Mouse (Mus musculus) kidney, adult 2 months (tissue): Measurements from ENCODE around the gene Tnpo2. TPM values are rescaled to one million over a fixed set of nuclear protein-coding genes. Genes with fewer than 3 reads are reported as not detected.

Source experiments
- DNase-seq: peaks from one replicate; pipeline ENCODE4 v3.0.0; 2021
- H3K27ac ChIP-seq: fragments of 200-500 bp; 2 replicates; pipeline ENCODE4 v1.5.1; 2012; ENCODE audit warnings: low read depth, low read length, control low read depth, inconsistent platforms; ENCODE audit not compliant: insufficient read depth
- H3K27me3 ChIP-seq: fragments of 200-500 bp; replicated peaks from 2 replicates; pipeline ENCODE4 v1.6.1; 2012; ENCODE audit warnings: mild to moderate bottlenecking, moderate library complexity, low read length, inconsistent platforms; ENCODE audit not compliant: control insufficient read depth, insufficient read depth
- H3K36me3 ChIP-seq: fragments of 200-500 bp; 2 replicates; pipeline ENCODE4 v1.6.1; 2012; ENCODE audit warnings: mild to moderate bottlenecking, moderate library complexity, low read length, inconsistent platforms; ENCODE audit not compliant: control insufficient read depth, insufficient read depth
- H3K4me1 ChIP-seq: fragments of 200-500 bp; 2 replicates; pipeline ENCODE4 v1.6.1; 2011; ENCODE audit warnings: low read length; ENCODE audit not compliant: control insufficient read depth, insufficient read depth
- H3K4me3 ChIP-seq: fragments of 200-500 bp; 2 replicates; pipeline ENCODE4 v1.5.1; 2011; ENCODE audit warnings: mild to moderate bottlenecking, low read depth, low read length, control low read depth; ENCODE audit not compliant: insufficient read depth
- CTCF ChIP-seq: fragments of 200-500 bp; conservative IDR thresholded peaks from 2 replicates; pipeline ENCODE4 v1.5.1; 2011; ENCODE audit warnings: low read depth, mild to moderate bottlenecking, control low read depth, low read length, moderate library complexity, mixed read lengths; ENCODE audit not compliant: insufficient read depth, insufficient read length
- POLR2A ChIP-seq: fragments of 200-500 bp; IDR thresholded peaks from one replicate; pipeline ENCODE4 v1.6.1; 2011; ENCODE audit warnings: low read depth, low read length, control low read depth
- WGBS: fragments of 180-500 bp; shearing (Covaris S2); methylation state at CpG from one replicate; pipeline ENCODE4 v1.1.7; 2018; 5-methylcytosine and 5-hydroxymethylcytosine counted together
- polyA plus RNA-seq: library from polyadenylated mRNA; depleted of rRNA; stranded (reverse); fragments of >200 nt; gene quantifications from 2 replicates; pipeline ENCODE4 v1.2.3, GENCODE M21; 2012

The Tnpo2 gene
- polyA plus RNA-seq, 1 experiment: 36.1 TPM

DNA sequence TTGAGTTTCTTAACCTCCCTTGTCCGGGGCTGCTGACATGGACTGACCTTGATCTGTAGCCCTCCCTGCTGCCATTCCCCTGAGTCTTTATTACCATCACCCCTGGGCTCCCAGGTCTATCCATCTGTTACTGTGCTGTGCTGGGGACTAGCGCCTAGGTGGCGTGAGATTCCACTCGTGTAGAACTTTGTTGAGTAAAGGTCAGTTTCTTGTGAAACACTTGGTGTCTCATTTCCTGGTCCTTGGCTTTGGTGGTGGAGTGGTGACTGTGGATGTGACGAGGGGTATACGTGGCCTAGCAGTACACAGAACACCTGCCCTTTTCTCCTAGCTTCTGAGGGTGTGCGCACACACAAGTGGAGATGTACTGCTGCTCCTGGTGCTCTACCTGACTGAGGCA lies 20.7 kb downstream of the Tnpo2 start:
- 72% methylated on average over 7 of the region's 7 CpGs for WGBS
- DNase-seq: no peak
- Histone ChIP-seq H3K27ac (no peak overlapping the region), H3K4me3 (no peak overlapping the region), H3K36me3 (no peaks in the 10 kb centered on the region), H3K27me3 (no peaks in the 10 kb centered on the region), H3K4me1 (peaks cover 5% of the 10 kb centered on the region; the same call in 1 of the 2 replicates)
- TF ChIP-seq CTCF (no peak), POLR2A (no peak)

GRCm38 (mm10) chr8:85059879-85060616 lies 23.3 kb downstream of the Tnpo2 start, which contains the start of gene Fbxw9:
TSS of gene Fbxw9 (plus strand) at chr8:85060055.
- under 1% methylated on average over 52 of the region's 53 CpGs for WGBS
- no peak for TF ChIP-seq CTCF
- no peak for TF ChIP-seq POLR2A
- Histone ChIP-seq H3K4me3 (peak within 1 kb of the TSS; percentile 74), H3K27me3 (no peaks in the 10 kb centered on the region), H3K36me3 (no peaks in the 10 kb centered on the region), H3K27ac (no peak within 1 kb of the TSS), H3K4me1 (peaks cover 5% of the 10 kb centered on the region; the same call in 1 of the 2 replicates)
- DNase-seq: peak; percentile 96

- no peak overlapping the region for H3K4me3 ChIP-seq
- H3K27me3 ChIP-seq: no peaks in the 10 kb centered on the region
- H3K4me1 ChIP-seq: peaks cover 5% of the 10 kb centered on the region; the same call in 1 of the 2 replicates
- TF ChIP-seq CTCF (no peak), POLR2A (no peak)
- 92% methylated on average over 4 of the region's 4 CpGs for WGBS
- no peaks in the 10 kb centered on the region for H3K36me3 ChIP-seq
- no peak for DNase-seq
- no peak overlapping the region for H3K27ac ChIP-seq
Observed at GRCm38 (mm10) chr8:85062603-85063002, 25.9 kb downstream of the Tnpo2 start.

GRCm38 (mm10) chr8:85065213-85065612 lies 28.5 kb downstream of the Tnpo2 start:
- Histone ChIP-seq H3K27me3 (no peaks in the 10 kb centered on the region), H3K36me3 (no peaks in the 10 kb centered on the region), H3K27ac (no peak overlapping the region), H3K4me3 (no peak overlapping the region), H3K4me1 (peaks cover 5% of the 10 kb centered on the region; the same call in 1 of the 2 replicates)
- DNase-seq: peak; percentile 95
- WGBS: 20% methylated on average over 2 of the region's 2 CpGs
- no peak for TF ChIP-seq POLR2A

DNA sequence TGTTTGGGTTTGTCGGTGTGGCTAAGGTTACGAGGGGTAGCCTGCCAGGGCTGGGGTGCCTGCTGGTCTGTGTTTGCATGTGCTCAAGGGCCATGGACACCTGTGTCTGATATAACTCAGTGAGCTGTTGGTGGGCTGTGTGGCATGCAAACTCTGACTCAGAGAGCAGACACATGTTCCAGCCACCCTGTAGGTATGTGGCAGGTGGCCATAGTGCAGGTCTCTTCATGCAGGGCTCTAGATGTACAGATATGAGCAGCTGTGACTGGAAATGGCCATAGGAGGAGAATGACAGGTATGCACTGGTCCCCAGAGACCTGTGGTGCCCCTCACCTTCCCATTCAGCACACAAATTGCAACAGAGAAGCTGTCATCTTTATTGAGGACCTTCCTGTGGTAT lies 30.4 kb downstream of the Tnpo2 start:
- Histone ChIP-seq H3K4me3 (no peak overlapping the region), H3K27ac (no peak overlapping the region), H3K36me3 (no peaks in the 10 kb centered on the region), H3K4me1 (peaks cover 6% of the 10 kb centered on the region; the same call in 1 of the 2 replicates), H3K27me3 (no peaks in the 10 kb centered on the region)
- DNase-seq: no peak
- TF ChIP-seq CTCF (no peak), POLR2A (no peak)
- 93% methylated on average over 2 of the region's 2 CpGs for WGBS

- Histone ChIP-seq H3K4me3 (no peak within 1 kb of the TSS), H3K27me3 (no peaks in the 10 kb centered on the region), H3K4me1 (peaks cover 10% of the 10 kb centered on the region; the same call in 1 of the 2 replicates), H3K36me3 (no peaks in the 10 kb centered on the region), H3K27ac (no peak within 1 kb of the TSS)
- no peak for TF ChIP-seq POLR2A
- no peak for TF ChIP-seq CTCF
- DNase-seq: no peak
Observed at GRCm38 (mm10) chr8:85067982-85068381, 31.3 kb downstream of the Tnpo2 start, which contains the start of gene Gm5741. TSS of gene Gm5741 (minus strand) at chr8:85067982.

GRCm38 (mm10) chr8:85071041-85071440 lies 34.3 kb downstream of the Tnpo2 start:
- H3K4me3 ChIP-seq: peak overlapping the region; percentile 76
- H3K27ac ChIP-seq: peak overlapping the region; percentile 90
- TF ChIP-seq POLR2A (no peak), CTCF (no peak)
- no peaks in the 10 kb centered on the region for H3K27me3 ChIP-seq
- no peaks in the 10 kb centered on the region for H3K36me3 ChIP-seq
- peaks cover 10% of the 10 kb centered on the region; the same call in 1 of the 2 replicates for H3K4me1 ChIP-seq
- peak; percentile 79 for DNase-seq
- 47% methylated on average over 5 of the region's 5 CpGs for WGBS
